Mouse (Mus musculus) embryo, embryonic 10 days (tissue): Measurements from ENCODE around the gene Antxr1.

Experiments
- DNase-seq: peaks from one replicate; pipeline ENCODE4 v3.0.0-alpha.2; 2015; ENCODE audit warnings: low spot score

Antxr1 gene

GRCm38 (mm10) chr6:87292911-87293851 is 42.4 kb downstream of the Antxr1 start:
- no peak for DNase-seq

GRCm38 (mm10) chr6:87287251-87287650 is 48.4 kb downstream of the Antxr1 start:
- no peak for DNase-seq

GRCm38 (mm10) chr6:87285365-87285749 is 50.3 kb downstream of the Antxr1 start:
- DNase-seq, result no peak

GRCm38 (mm10) chr6:87284716-87285364 is 50.8 kb downstream of the Antxr1 start:
- no peak for DNase-seq

GRCm38 (mm10) chr6:87282346-87282781 is 53.3 kb downstream of the Antxr1 start:
- no peak for DNase-seq

GRCm38 (mm10) chr6:87281771-87282170 is 53.9 kb downstream of the Antxr1 start:
- no peak for DNase-seq

- DNase-seq, result no peak
Observed at GRCm38 (mm10) chr6:87278151-87278550, 57.5 kb downstream of the Antxr1 start.

- peak; percentile 48 for DNase-seq
Observed at GRCm38 (mm10) chr6:87277527-87277926, 58.1 kb downstream of the Antxr1 start.

- DNase-seq, result no peak
Observed at GRCm38 (mm10) chr6:87276941-87277340, 58.7 kb downstream of the Antxr1 start.

- no peak for DNase-seq
Observed at GRCm38 (mm10) chr6:87274779-87275178, 60.8 kb downstream of the Antxr1 start.

GRCm38 (mm10) chr6:87273791-87274190 is 61.8 kb downstream of the Antxr1 start:
- DNase-seq, result no peak

GRCm38 (mm10) chr6:87273141-87273540 is 62.5 kb downstream of the Antxr1 start:
- no peak for DNase-seq

GRCm38 (mm10) chr6:87272202-87272601 is 63.4 kb downstream of the Antxr1 start:
- DNase-seq, result no peak

- no peak for DNase-seq
Observed at GRCm38 (mm10) chr6:87270452-87270851, 65.2 kb downstream of the Antxr1 start.

GRCm38 (mm10) chr6:87269950-87270349 is 65.7 kb downstream of the Antxr1 start:
- no peak for DNase-seq

- DNase-seq, result no peak
Observed at GRCm38 (mm10) chr6:87262666-87263065, 73.0 kb downstream of the Antxr1 start.

- no peak for DNase-seq
Observed at GRCm38 (mm10) chr6:87258976-87259375, 76.6 kb downstream of the Antxr1 start.

GRCm38 (mm10) chr6:87257981-87258775 is 77.4 kb downstream of the Antxr1 start:
- no peak for DNase-seq

GRCm38 (mm10) chr6:87257471-87257870 is 78.2 kb downstream of the Antxr1 start:
- DNase-seq, result no peak

GRCm38 (mm10) chr6:87255668-87256067 is 80.0 kb downstream of the Antxr1 start:
- DNase-seq, result no peak

- peak; percentile 51 for DNase-seq
Observed at GRCm38 (mm10) chr6:87254756-87255155, 80.9 kb downstream of the Antxr1 start.

GRCm38 (mm10) chr6:87251716-87252115 is 83.9 kb downstream of the Antxr1 start:
- DNase-seq, result no peak
